Mouse (Mus musculus) midbrain, embryonic 10.5 days (tissue): Measurements from ENCODE around the gene Rnase10. TPM values are rescaled to one million over a fixed set of nuclear protein-coding genes. Genes with fewer than 3 reads are reported as not detected.

Experiments
- polyA plus RNA-seq: library from polyadenylated mRNA; unstranded; fragments of >200 nt; fragmentation: Nextera tagmentation; extraction: Ambion mirVana; gene quantifications from 2 replicates; pipeline ENCODE4 v1.2.1, GENCODE M21; 2016

Rnase10 gene
- polyA plus RNA-seq, 1 experiment from 2014 or later, result not detected

Other genes with a start within 250 kb of the Rnase10 start
- 116 and 127 TPM in 2 replicates for gene Ttc5, start 222.2 kb upstream of the Rnase10 start, polyA plus RNA-seq
- gene Ccnb1ip1, start 200.0 kb upstream of the Rnase10 start, polyA plus RNA-seq, result not detected in 2 replicates
- 70.3 and 74.5 TPM in 2 replicates for gene Parp2, start 199.9 kb upstream of the Rnase10 start, polyA plus RNA-seq
- gene Tep1, start 137.2 kb upstream of the Rnase10 start, polyA plus RNA-seq, result 3.9 and 5.0 TPM in 2 replicates
- gene Klhl33, start 110.2 kb upstream of the Rnase10 start, polyA plus RNA-seq, result 0.12 and 0.14 TPM in 2 replicates
- 192 TPM in 2 replicates for gene Osgep, start 82.9 kb upstream of the Rnase10 start, polyA plus RNA-seq
- 412 and 447 TPM in 2 replicates for gene Apex1, start 82.8 kb upstream of the Rnase10 start, polyA plus RNA-seq
- gene Pip4p1, start 76.9 kb upstream of the Rnase10 start, polyA plus RNA-seq, result 50.4 and 55.6 TPM in 2 replicates
- gene Pnp, start 76.7 kb upstream of the Rnase10 start, polyA plus RNA-seq, result 73.9 and 85.1 TPM in 2 replicates
- gene Gm49342, start 63.2 kb upstream of the Rnase10 start, polyA plus RNA-seq, result not detected in 2 replicates
- 0.15 and 0.78 TPM in 2 replicates for gene Pnp2, start 51.8 kb upstream of the Rnase10 start, polyA plus RNA-seq
- gene Rnase9, start 34.1 kb downstream of the Rnase10 start, polyA plus RNA-seq, result not detected in 2 replicates
- gene Rnase11, start 42.4 kb downstream of the Rnase10 start, polyA plus RNA-seq, result not detected in 2 replicates
- not detected in 2 replicates for gene Rnase12, start 49.9 kb downstream of the Rnase10 start, polyA plus RNA-seq
- not detected in 2 replicates for gene Olfr750, start 66.7 kb downstream of the Rnase10 start, polyA plus RNA-seq
- 8.2 and 9.5 TPM in 2 replicates for gene Rnase4, start 83.3 kb downstream of the Rnase10 start, polyA plus RNA-seq
- gene Ang, start 83.4 kb downstream of the Rnase10 start, polyA plus RNA-seq, result 1.7 and 2.2 TPM in 2 replicates
- gene Eddm3b, start 106.7 kb downstream of the Rnase10 start, polyA plus RNA-seq, result 0.16 TPM in 1 of 2 replicates, not detected in the other
- gene Rnase6, start 116.2 kb downstream of the Rnase10 start, polyA plus RNA-seq, result 0.10 and 0.22 TPM in 2 replicates
- gene Rnase1, start 139.0 kb downstream of the Rnase10 start, polyA plus RNA-seq, result 0.22 TPM in 1 of 2 replicates, not detected in the other
- gene Rnase2b, start 154.5 kb downstream of the Rnase10 start, polyA plus RNA-seq, result not detected in 2 replicates
- gene Ang2, start 191.4 kb downstream of the Rnase10 start, polyA plus RNA-seq, result not detected in 2 replicates
- gene Ear14, start 195.6 kb downstream of the Rnase10 start, polyA plus RNA-seq, result not detected in 2 replicates
- not detected in 2 replicates for gene Rnase2a, start 248.4 kb downstream of the Rnase10 start, polyA plus RNA-seq